Mouse (Mus musculus) hindbrain, embryonic 10.5 days (tissue): ENCODE measurements around the gene Gns. TPM values are rescaled to one million over a fixed set of nuclear protein-coding genes. Genes with fewer than 3 reads are reported as not detected.
A peak's percentile ranks its signal among the peaks of the same experiment; 100 is the strongest.

ENCODE experiments used
- DNase-seq: peaks from one replicate; pipeline ENCODE4 v3.0.0-alpha.2; 2017; ENCODE audit warnings: low spot score
- H3K27ac ChIP-seq: fragments of 300-500 bp; sonication (generic); 2 replicates; pipeline ENCODE4 v1.5.1; 2016; ENCODE audit warnings: mild to moderate bottlenecking, moderate library complexity
- H3K27me3 ChIP-seq: fragments of 300-500 bp; sonication (generic); 2 replicates; pipeline ENCODE4 v1.6.1; 2016; ENCODE audit warnings: mild to moderate bottlenecking; ENCODE audit not compliant: poor library complexity, insufficient read depth, severe bottlenecking
- H3K36me3 ChIP-seq: fragments of 300-500 bp; sonication (generic); 2 replicates; pipeline ENCODE4 v1.6.1; 2016; ENCODE audit warnings: mild to moderate bottlenecking, moderate library complexity
- H3K4me1 ChIP-seq: fragments of 300-500 bp; sonication (generic); replicated peaks from 2 replicates; pipeline ENCODE4 v1.6.1; 2016; ENCODE audit warnings: mild to moderate bottlenecking
- H3K4me3 ChIP-seq: fragments of 300-500 bp; sonication (generic); 2 replicates; pipeline ENCODE4 v1.5.1; 2016; ENCODE audit warnings: mild to moderate bottlenecking, moderate library complexity
- H3K9me3 ChIP-seq: fragments of 300-500 bp; sonication (generic); 2 replicates; pipeline ENCODE4 v1.6.1; 2016; ENCODE audit warnings: mild to moderate bottlenecking, moderate library complexity
- WGBS: fragments of 180-500 bp; shearing (Covaris S2); methylation state at CpG from one replicate; pipeline ENCODE4 v1.1.7; 2016; 5-methylcytosine and 5-hydroxymethylcytosine counted together
- polyA plus RNA-seq: library from polyadenylated mRNA; unstranded; fragments of >200 nt; fragmentation: Nextera tagmentation; extraction: Ambion mirVana; gene quantifications from 2 replicates; pipeline ENCODE4 v1.2.1, GENCODE M21; 2016

The Gns gene
- polyA plus RNA-seq, 1 experiment from 2014 or later, result 39.9 TPM

GRCm38 (mm10) chr10:121419640-121420470 lies 55.0 kb downstream of the Gns start:
- 72% methylated on average over 22 of the region's 22 CpGs for WGBS
- H3K4me1 ChIP-seq, result peaks cover 56% of the 10 kb centered on the region
- no peaks in the 10 kb centered on the region for H3K9me3 ChIP-seq
- no peak overlapping the region for H3K4me3 ChIP-seq
- no peaks in the 10 kb centered on the region for H3K27me3 ChIP-seq
- no peak overlapping the region; the same call in 1 of the 2 replicates for H3K27ac ChIP-seq
- DNase-seq, result no peak
- peaks cover 8% of the 10 kb centered on the region for H3K36me3 ChIP-seq

- no peaks in the 10 kb centered on the region for H3K27me3 ChIP-seq
- no peak for DNase-seq
- peaks cover 64% of the 10 kb centered on the region for H3K4me1 ChIP-seq
- no peaks in the 10 kb centered on the region for H3K9me3 ChIP-seq
- no peaks in the 10 kb centered on the region for H3K36me3 ChIP-seq
- no peak overlapping the region for H3K4me3 ChIP-seq
- WGBS, result 83% methylated on average over 9 of the region's 9 CpGs
- H3K27ac ChIP-seq, result no peak overlapping the region
These were observed 56.1 kb downstream of the Gns start for GRCm38 (mm10) chr10:121421023-121421422.

- Histone ChIP-seq H3K27ac (no peak overlapping the region), H3K4me3 (no peak overlapping the region), H3K9me3 (no peaks in the 10 kb centered on the region), H3K27me3 (no peaks in the 10 kb centered on the region), H3K36me3 (no peaks in the 10 kb centered on the region), H3K4me1 (peaks cover 65% of the 10 kb centered on the region)
- WGBS, result 94% methylated on average over 11 of the region's 11 CpGs
- no peak for DNase-seq
These were observed 56.9 kb downstream of the Gns start for GRCm38 (mm10) chr10:121421657-121422290.

- WGBS, result 93% methylated on average over 6 of the region's 6 CpGs
- no peaks in the 10 kb centered on the region for H3K27me3 ChIP-seq
- H3K36me3 ChIP-seq, result no peaks in the 10 kb centered on the region
- H3K4me3 ChIP-seq, result no peak overlapping the region
- H3K4me1 ChIP-seq, result peaks cover 65% of the 10 kb centered on the region
- H3K27ac ChIP-seq, result 0 out of 2 replicates have a peak overlapping the region, but pooled peaks have one; percentile 30
- H3K9me3 ChIP-seq, result no peaks in the 10 kb centered on the region
- DNase-seq, result no peak
These were observed 57.4 kb downstream of the Gns start for GRCm38 (mm10) chr10:121422294-121422693.

GRCm38 (mm10) chr10:121423541-121424349 lies 58.9 kb downstream of the Gns start:
- Histone ChIP-seq H3K27ac (peak overlapping the region; percentile 74), H3K4me3 (no peak overlapping the region), H3K4me1 (peaks cover 69% of the 10 kb centered on the region)

GRCm38 (mm10) chr10:121424455-121424854 lies 59.6 kb downstream of the Gns start:
- no peaks in the 10 kb centered on the region for H3K9me3 ChIP-seq
- no peak overlapping the region for H3K4me3 ChIP-seq
- H3K27me3 ChIP-seq, result no peaks in the 10 kb centered on the region
- no peaks in the 10 kb centered on the region for H3K36me3 ChIP-seq
- H3K4me1 ChIP-seq, result peaks cover 67% of the 10 kb centered on the region
- peak overlapping the region; percentile 74; the same call in 1 of the 2 replicates for H3K27ac ChIP-seq
- no peak for DNase-seq
- 82% methylated on average over 3 of the region's 3 CpGs for WGBS

More at GRCm38 (mm10) chr10:121423541-121424349, 58.9 kb downstream of the Gns start:
- WGBS, result 52% methylated on average over 16 of the region's 16 CpGs
- Histone ChIP-seq H3K9me3 (no peaks in the 10 kb centered on the region), H3K36me3 (no peaks in the 10 kb centered on the region), H3K27me3 (no peaks in the 10 kb centered on the region)
- DNase-seq, result no peak

- 0 out of 2 replicates have a peak overlapping the region, but pooled peaks have one; percentile 24 for H3K27ac ChIP-seq
- H3K4me3 ChIP-seq, result no peak overlapping the region
- peaks cover 67% of the 10 kb centered on the region for H3K4me1 ChIP-seq
- no peak for DNase-seq
- no peaks in the 10 kb centered on the region for H3K9me3 ChIP-seq
- no peaks in the 10 kb centered on the region for H3K36me3 ChIP-seq
- no peaks in the 10 kb centered on the region for H3K27me3 ChIP-seq
- WGBS, result 85% methylated on average over 5 of the region's 5 CpGs
These were observed 60.2 kb downstream of the Gns start for GRCm38 (mm10) chr10:121425079-121425478.

- Histone ChIP-seq H3K27ac (peak overlapping the region; percentile 23; the same call in 1 of the 2 replicates), H3K36me3 (no peaks in the 10 kb centered on the region), H3K4me1 (peaks cover 67% of the 10 kb centered on the region), H3K27me3 (no peaks in the 10 kb centered on the region), H3K9me3 (no peaks in the 10 kb centered on the region), H3K4me3 (no peak overlapping the region)
- no peak for DNase-seq
- WGBS, result 84% methylated on average over 14 of the region's 14 CpGs
These were observed 60.7 kb downstream of the Gns start for GRCm38 (mm10) chr10:121425506-121426025.

GRCm38 (mm10) chr10:121426458-121427070 lies 61.7 kb downstream of the Gns start:
- no peak for DNase-seq
- H3K4me1 ChIP-seq, result peaks cover 69% of the 10 kb centered on the region
- 40% methylated on average over 5 of the region's 5 CpGs for WGBS
- no peaks in the 10 kb centered on the region for H3K36me3 ChIP-seq
- H3K9me3 ChIP-seq, result no peaks in the 10 kb centered on the region
- H3K4me3 ChIP-seq, result no peak overlapping the region
- H3K27me3 ChIP-seq, result 0 out of 2 replicates have a peak, but pooled peaks cover 4% of the 10 kb centered on the region
- H3K27ac ChIP-seq, result no peak overlapping the region

- Histone ChIP-seq H3K9me3 (no peaks in the 10 kb centered on the region), H3K27ac (no peak overlapping the region), H3K4me3 (no peak overlapping the region), H3K27me3 (0 out of 2 replicates have a peak, but pooled peaks cover 4% of the 10 kb centered on the region), H3K4me1 (peaks cover 74% of the 10 kb centered on the region), H3K36me3 (no peaks in the 10 kb centered on the region)
- WGBS, result 43% methylated on average over 5 of the region's 5 CpGs
- DNase-seq, result no peak
These were observed 62.2 kb downstream of the Gns start for GRCm38 (mm10) chr10:121427136-121427535.

GRCm38 (mm10) chr10:121428011-121428711 lies 63.3 kb downstream of the Gns start:
- H3K36me3 ChIP-seq, result no peaks in the 10 kb centered on the region
- H3K4me1 ChIP-seq, result peaks cover 81% of the 10 kb centered on the region
- H3K27ac ChIP-seq, result peak overlapping the region; percentile 62
- H3K4me3 ChIP-seq, result no peak overlapping the region
- no peak for DNase-seq
- H3K27me3 ChIP-seq, result 0 out of 2 replicates have a peak, but pooled peaks cover 4% of the 10 kb centered on the region
- H3K9me3 ChIP-seq, result no peaks in the 10 kb centered on the region
- WGBS, result 84% methylated on average over 15 of the region's 15 CpGs
